Mouse (Mus musculus) cerebellum, adult 2 months (tissue): ENCODE results near the gene Lrrc10. TPM values are rescaled to one million over a fixed set of nuclear protein-coding genes. Genes with fewer than 3 reads are reported as not detected.
A peak's percentile ranks its signal among the peaks of the same experiment; 100 is the strongest.
"Not testable (repeated sequence)": the region's sequence is repeated elsewhere in the genome, so short reads cannot be mapped to it uniquely, and the experiment has no call there.

Source experiments
- DNase-seq, 2 experiments: peaks; one replicate each; pipeline ENCODE4 v3.0.0; 2021
- H3K27ac ChIP-seq: fragments of 200-500 bp; 2 replicates; pipeline ENCODE4 v1.5.1; 2012; ENCODE audit warnings: low read length, control low read depth, inconsistent platforms; ENCODE audit not compliant: insufficient read depth
- H3K27me3 ChIP-seq: fragments of 200-500 bp; 2 replicates; pipeline ENCODE4 v1.6.1; 2012; ENCODE audit warnings: inconsistent platforms, mild to moderate bottlenecking, low read length, moderate library complexity; ENCODE audit not compliant: control insufficient read depth, insufficient read depth
- H3K4me1 ChIP-seq: fragments of 200-500 bp; 2 replicates; pipeline ENCODE4 v1.6.1; 2011; ENCODE audit warnings: low read length; ENCODE audit not compliant: control insufficient read depth, insufficient read depth
- H3K4me3 ChIP-seq: fragments of 200-500 bp; replicated peaks from 2 replicates; pipeline ENCODE3; 2011; ENCODE audit warnings: mild to moderate bottlenecking, low read depth, low read length, control low read depth; ENCODE audit not compliant: insufficient read depth
- CTCF ChIP-seq: fragments of 200-500 bp; IDR thresholded peaks from 2 replicates; pipeline ENCODE4 v1.5.1; 2011; ENCODE audit warnings: low read depth, mild to moderate bottlenecking, control low read depth, low read length, moderate library complexity, borderline replicate concordance; ENCODE audit not compliant: insufficient read depth
- POLR2A ChIP-seq: fragments of 200-500 bp; IDR thresholded peaks from 2 replicates; pipeline ENCODE4 v1.6.1; 2011; ENCODE audit warnings: low read length, control low read depth, borderline replicate concordance; ENCODE audit not compliant: insufficient read depth
- WGBS: fragments of 180-500 bp; shearing (Covaris S2); methylation state at CpG from one replicate; pipeline ENCODE4 v1.1.7; 2018; 5-methylcytosine and 5-hydroxymethylcytosine counted together
- polyA plus RNA-seq: library from polyadenylated mRNA; depleted of rRNA; stranded (reverse); fragments of >200 nt; gene quantifications from 2 replicates; pipeline ENCODE4 v1.2.3, GENCODE M21; 2012

The Lrrc10 gene
- polyA plus RNA-seq, 1 experiment, result not detected

GRCm38 (mm10) chr10:117026176-117026575, 19.0 kb upstream of the Lrrc10 start:
- TF ChIP-seq CTCF (no peak), POLR2A (no peak)
- H3K4me3 ChIP-seq, result no peak overlapping the region
- WGBS, result 59% methylated on average over 8 of the region's 8 CpGs
- no peak for DNase-seq
- H3K4me1 ChIP-seq, result no peaks in the 10 kb centered on the region
- no peak overlapping the region for H3K27ac ChIP-seq
- no peaks in the 10 kb centered on the region for H3K27me3 ChIP-seq

DNA sequence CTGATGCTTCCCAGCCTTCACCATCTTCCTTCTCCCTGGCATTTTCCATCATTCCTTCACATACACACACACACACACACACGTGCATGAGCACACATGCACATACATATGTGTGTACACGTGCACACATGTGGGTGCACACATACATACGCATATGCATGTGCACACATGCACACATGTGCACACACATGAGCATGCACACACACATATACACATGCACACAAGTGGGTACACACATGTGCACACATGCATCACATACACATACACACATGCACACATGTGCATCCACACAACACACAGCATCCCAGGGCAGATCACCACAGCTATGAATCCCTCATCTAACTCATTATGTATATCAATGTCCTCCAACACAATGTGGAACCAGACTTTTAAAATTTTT, 14.0 kb upstream of the Lrrc10 start:
- Histone ChIP-seq H3K4me1 (no peaks in the 10 kb centered on the region), H3K27ac (no peak overlapping the region), H3K27me3 (no peaks in the 10 kb centered on the region), H3K4me3 (no peak overlapping the region)
- DNase-seq, result no peak
- no peak for TF ChIP-seq CTCF
- TF ChIP-seq POLR2A, result no peak
- 94% methylated on average over 3 of the region's 3 CpGs for WGBS

DNA sequence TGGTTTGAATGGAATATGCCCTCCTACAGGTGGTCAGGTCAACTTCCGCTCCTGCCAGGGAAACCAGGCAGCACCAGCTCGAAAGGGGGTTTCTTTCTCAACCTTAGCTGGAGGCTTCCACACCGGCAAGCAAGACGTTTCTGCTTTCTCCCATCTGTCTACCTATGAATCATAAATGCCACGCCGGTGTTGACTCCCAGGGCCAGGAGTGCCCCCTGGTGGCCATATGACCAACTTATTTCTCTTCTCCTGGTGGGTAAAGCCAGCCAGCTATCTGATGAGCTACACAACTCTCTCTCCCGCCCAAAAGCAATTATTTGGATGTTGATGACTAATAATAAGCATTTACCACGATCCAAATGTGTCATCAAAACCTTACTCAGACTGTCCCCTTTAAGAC, 11.4 kb upstream of the Lrrc10 start:
- WGBS, result 9% methylated on average over 8 of the region's 8 CpGs
- TF ChIP-seq CTCF (peak; percentile 68), POLR2A (no peak)

GRCm38 (mm10) chr10:117040355-117040754, 4.8 kb upstream of the Lrrc10 start:
- H3K27me3 ChIP-seq, result no peaks in the 10 kb centered on the region
- H3K27ac ChIP-seq, result no peak overlapping the region
- DNase-seq, result no peak
- WGBS, result 67% methylated on average over 6 of the region's 6 CpGs
- TF ChIP-seq POLR2A (no peak), CTCF (no peak)
- no peak overlapping the region for H3K4me3 ChIP-seq
- H3K4me1 ChIP-seq, result no peaks in the 10 kb centered on the region

More for the DNA sequence above, 11.4 kb upstream of the Lrrc10 start:
- H3K4me1 ChIP-seq, result no peaks in the 10 kb centered on the region
- H3K27me3 ChIP-seq, result no peaks in the 10 kb centered on the region
- DNase-seq, result peak; percentile 60 to 62
- H3K4me3 ChIP-seq, result no peak overlapping the region
- no peak overlapping the region for H3K27ac ChIP-seq

- no peak overlapping the region for H3K4me3 ChIP-seq
- 89% methylated on average over 14 of the region's 14 CpGs for WGBS
- TF ChIP-seq CTCF, result no peak
- no peak for TF ChIP-seq POLR2A
- H3K4me1 ChIP-seq, result peaks cover 6% of the 10 kb centered on the region; the same call in 1 of the 2 replicates
- H3K27ac ChIP-seq, result no peak overlapping the region
- H3K27me3 ChIP-seq, result no peaks in the 10 kb centered on the region
- no peak for DNase-seq
These were observed 2.8 kb upstream of the Lrrc10 start for GRCm38 (mm10) chr10:117042295-117042694.

DNA sequence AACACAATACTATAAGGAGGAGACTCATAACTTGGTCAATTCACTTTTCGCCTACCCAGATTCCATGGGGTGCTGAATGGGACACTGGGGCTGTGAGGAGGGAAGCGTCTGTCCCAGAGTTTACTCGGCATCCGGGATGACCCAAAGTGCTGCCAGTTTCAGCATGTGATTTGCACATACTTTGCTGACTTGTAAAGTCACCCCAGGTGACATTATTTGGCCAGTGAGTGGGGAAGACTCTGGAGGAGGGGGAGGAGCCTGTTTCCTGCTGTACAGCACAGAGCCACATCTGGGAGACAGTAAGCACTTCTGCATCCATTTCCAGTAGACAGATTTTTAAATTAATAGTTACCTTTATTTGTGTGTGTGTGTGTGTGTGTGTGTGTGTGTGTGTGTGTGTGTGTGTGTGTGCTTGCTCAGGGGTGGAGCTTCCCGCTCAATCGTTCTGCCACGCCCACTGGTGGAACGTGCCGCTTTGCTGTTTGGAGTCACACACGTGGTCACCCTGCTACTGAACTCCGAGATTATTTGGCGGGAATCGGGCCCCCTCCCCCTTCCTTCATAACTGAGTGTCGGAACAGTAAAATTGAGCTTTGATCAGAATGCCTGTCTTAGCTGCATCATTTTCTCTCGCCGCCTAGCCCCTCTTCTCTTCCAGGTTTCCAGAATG, 1.5 kb upstream of the Lrrc10 start:
- 48% methylated on average over 16 of the region's 16 CpGs for WGBS
- H3K4me3 ChIP-seq, H3K27me3 ChIP-seq: not testable (repeated sequence)

DNA sequence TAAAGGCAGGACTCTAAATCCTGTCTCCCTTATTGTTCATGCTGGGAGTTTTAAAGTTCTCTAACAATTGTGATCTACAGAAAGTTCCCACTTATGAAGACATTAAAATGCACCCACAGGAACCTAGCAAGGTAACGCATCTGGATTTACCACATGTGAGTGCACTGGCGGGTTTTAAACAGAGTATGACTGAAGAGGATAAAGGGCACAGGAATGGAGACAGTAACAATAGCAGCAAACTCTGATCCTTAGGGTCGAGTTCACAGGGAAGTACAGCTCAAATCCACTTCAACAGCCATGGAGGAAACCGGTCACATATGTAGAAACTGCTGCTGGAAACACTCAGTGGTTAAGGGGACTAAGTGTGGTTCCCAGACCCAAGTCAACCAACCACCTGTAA, 4.1 kb downstream of the Lrrc10 start:
- no peak for TF ChIP-seq POLR2A
- TF ChIP-seq CTCF, result no peak
- no peaks in the 10 kb centered on the region for H3K27me3 ChIP-seq
- H3K4me1 ChIP-seq, result peaks cover 6% of the 10 kb centered on the region; the same call in 1 of the 2 replicates
- H3K27ac ChIP-seq, result no peak overlapping the region
- 82% methylated on average over 4 of the region's 4 CpGs for WGBS
- no peak for DNase-seq
- no peak overlapping the region for H3K4me3 ChIP-seq

More for the DNA sequence above, 1.5 kb upstream of the Lrrc10 start:
- not testable (repeated sequence) for H3K27ac ChIP-seq, DNase-seq, H3K4me1 ChIP-seq

DNA sequence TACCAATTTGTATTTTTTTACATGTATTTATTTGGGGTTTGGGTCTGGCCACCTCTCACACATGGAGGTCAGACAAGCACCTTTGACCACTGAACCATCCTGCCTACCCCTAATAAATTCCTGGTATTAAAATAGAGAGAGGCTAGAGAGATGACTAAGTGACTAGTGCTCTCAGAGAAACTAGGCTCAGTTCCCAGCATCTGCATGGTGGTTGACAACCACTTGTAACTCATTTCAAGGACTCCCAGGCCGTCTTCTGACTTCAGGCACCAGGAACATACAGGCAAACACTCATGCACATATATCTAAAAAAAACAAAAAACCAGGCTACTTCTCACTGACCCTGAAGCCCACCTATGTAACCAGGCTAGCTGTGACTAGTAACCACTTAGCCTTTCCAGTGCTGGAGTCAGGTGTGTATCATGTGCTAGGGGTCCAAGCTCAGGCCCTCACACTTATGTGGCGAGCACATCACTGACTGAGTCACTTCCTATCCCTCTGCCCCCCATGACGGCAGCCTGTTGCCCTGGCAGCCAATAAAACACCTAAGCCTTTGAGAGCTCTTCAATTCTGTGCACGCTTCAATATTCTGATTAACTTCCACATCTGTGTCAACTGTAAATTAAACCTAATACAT, 4.9 kb downstream of the Lrrc10 start:
- H3K27ac ChIP-seq, result no peak overlapping the region
- no peaks in the 10 kb centered on the region for H3K27me3 ChIP-seq
- H3K4me3 ChIP-seq, result no peak overlapping the region
- H3K4me1 ChIP-seq, result peaks cover 6% of the 10 kb centered on the region; the same call in 1 of the 2 replicates
- WGBS, result 69% methylated on average over 4 of the region's 4 CpGs
- no peak for TF ChIP-seq CTCF
- TF ChIP-seq POLR2A, result no peak
- DNase-seq, result no peak
